Mouse (Mus musculus): ENCODE data around the gene Sycp1.

GRCm38 (mm10) chr3:102773018-102773417, 162.9 kb downstream of the Sycp1 start:
- TF ChIP-seq EP300 (IDR thresholded peaks at IDR 0.05) (no peak), CTCF (IDR thresholded peaks at IDR 0.05) (no peak)
